ENCODE assay signal across 10 mouse cellular contexts in the genomic region with DNA sequence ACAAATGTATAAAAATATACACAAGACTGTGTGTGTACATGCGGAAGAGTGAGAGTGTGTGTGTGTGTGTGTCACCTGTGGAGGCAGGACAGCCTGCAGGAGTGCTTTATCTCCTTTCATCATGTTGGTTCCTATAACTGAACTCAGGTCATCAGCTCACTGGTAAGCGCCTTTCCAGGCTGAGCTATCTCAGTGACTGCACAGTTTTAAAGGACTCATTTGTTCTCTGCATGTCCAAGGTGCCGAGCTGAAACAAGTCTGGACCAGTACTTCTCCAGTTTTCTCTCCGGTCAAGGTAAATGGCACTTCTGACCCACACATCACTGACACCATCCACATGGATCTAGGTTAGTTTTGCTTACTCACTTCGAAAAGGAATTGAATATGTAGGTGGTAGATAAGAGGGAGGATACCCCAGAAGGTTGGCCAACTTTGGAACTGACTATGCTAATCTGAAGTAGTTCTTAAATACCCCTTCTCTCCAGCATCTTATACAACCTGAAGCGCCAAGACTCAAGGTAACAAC. TPM values are rescaled to one million over a fixed set of nuclear protein-coding genes. Genes with fewer than 3 reads are reported as not detected.
DNase-seq lines count a peak whose midpoint lies in the region; ATAC-seq and TF ChIP-seq lines count a peak whose summit lies in the region.
"Had no signal": no experiment of that assay in that cellular context is flagged by ENCODE, and none has a peak within 500 bp of the region (broad histone marks: within the 10 kb centered on the region; RNA-seq: fewer than 3 reads in every experiment).

No protein-coding gene starts in this region.

- H3K4me2 ChIP-seq in CH12.LX (ENCODE audit: insufficient read depth, low read depth, poor library complexity, severe bottlenecking), result peak overlapping the region; percentile 95; the same call in 1 of the 2 replicates
- peak overlapping the region; percentile 71 for H3K4me2 ChIP-seq in hindbrain, embryonic 13.5 days
- peak overlapping the region; percentile 97 for H3K4me2 ChIP-seq in liver, embryonic 15.5 days

- TF ChIP-seq CTCF in CH12.LX (conservative IDR thresholded peaks at IDR 0.05 in 1 of 2, IDR thresholded peaks at IDR 0.05 in 1 of 2; ENCODE audit: low read depth in 2 of 2, low read length in 2 of 2) (no peak), MEL (IDR thresholded peaks at IDR 0.05 in 2 of 3, conservative IDR thresholded peaks at IDR 0.05 in 1 of 3; ENCODE audit: control insufficient read depth in 1 of 3, insufficient read depth in 1 of 3, low read depth in 2 of 3, low read length in 3 of 3, poor library complexity in 1 of 3, severe bottlenecking in 1 of 3) (no peak)
- TF ChIP-seq CTCF in layer of hippocampus, adult 2 months (conservative IDR thresholded peaks at IDR 0.05), result no peak

- DNase-seq in CH12.LX (ENCODE audit: extremely low read depth) (no peak), MEL (ENCODE audit: low read depth, low spot score) (peak; percentile 56)
- DNase-seq in cerebellum, postnatal 10 days, result no peak
- no peak for DNase-seq in layer of hippocampus, adult 2 months (ENCODE audit: low spot score in 2 of 2)
- DNase-seq in left cerebral cortex, adult 18-20 months (ENCODE audit: low spot score in 2 of 2), result no peak
- DNase-seq in urinary bladder, postnatal 14 days (ENCODE audit: low spot score), result no peak
- DNase-seq: cerebellum, adult 9-11 months; kidney, adult 8-10 months had no signal

- in situ Hi-C loops in CH12.LX (cut with MboI; ENCODE audit: low pct_ligation_motif_present, low pct_unique_long_range_greater_than_20kb, low sequenced_read_pairs), result no loop called here

- H3K79me2 ChIP-seq in CH12.LX (replicated peaks; ENCODE audit: control insufficient read depth, extremely low read depth, insufficient read depth, poor library complexity, severe bottlenecking), result peaks cover 18% of the 10 kb centered on the region
- H3K79me2 ChIP-seq in MEL (ENCODE audit: control insufficient read depth, insufficient read depth, low read length, poor library complexity), result peaks cover 58% of the 10 kb centered on the region

- H3K27ac ChIP-seq in CH12.LX (ENCODE audit: insufficient read depth, low read depth) (no peak overlapping the region), MEL (ENCODE audit: control insufficient read depth, low read depth, low read length) (peak overlapping the region; percentile 37)
- H3K27ac ChIP-seq in hindbrain, embryonic 13.5 days, result no peak overlapping the region
- H3K27ac ChIP-seq in liver, embryonic 15.5 days (replicated peaks), result peak overlapping the region; percentile 51; the same call in 1 of the 2 replicates
- H3K27ac ChIP-seq in layer of hippocampus, adult 2 months, result no peak overlapping the region

- no peak for TF ChIP-seq RAD21 in CH12.LX (IDR thresholded peaks at IDR 0.05; ENCODE audit: low read depth, low read length)
- TF ChIP-seq RAD21 in MEL (IDR thresholded peaks at IDR 0.05; ENCODE audit: low read depth, low read length), result no peak

- ATAC-seq in hindbrain, embryonic 13.5 days (ENCODE audit: low FRiP score), result no peak
- ATAC-seq in liver, embryonic 15.5 days (ENCODE audit: insufficient read depth), result no peak

- no peak for TF ChIP-seq EP300 in CH12.LX (IDR thresholded peaks at IDR 0.05; ENCODE audit: low read length)
- peak in 1 of 2 experiments; percentile 12; a peak in 1 of 4 replicates for TF ChIP-seq EP300 in MEL (IDR thresholded peaks at IDR 0.05; ENCODE audit: low read depth in 1 of 2, low read length in 2 of 2)

- H3K9me3 ChIP-seq in CH12.LX (replicated peaks; ENCODE audit: low read length), result no peaks in the 10 kb centered on the region
- no peaks in the 10 kb centered on the region for H3K9me3 ChIP-seq in MEL (replicated peaks; ENCODE audit: insufficient read depth, low read length)
- no peaks in the 10 kb centered on the region for H3K9me3 ChIP-seq in hindbrain, embryonic 13.5 days
- no peaks in the 10 kb centered on the region for H3K9me3 ChIP-seq in liver, embryonic 15.5 days (replicated peaks)

- TF ChIP-seq POLR2A in CH12.LX (IDR thresholded peaks at IDR 0.05; ENCODE audit: low read depth, low read length) (no peak), MEL (IDR thresholded peaks at IDR 0.05; ENCODE audit: control insufficient read depth in 1 of 2, insufficient read depth in 1 of 2, low read depth in 1 of 2, low read length in 2 of 2, poor library complexity in 1 of 2) (no peak)

- H3K36me3 ChIP-seq in CH12.LX (replicated peaks in 1 of 2; ENCODE audit: control insufficient read depth in 1 of 2, insufficient read depth in 1 of 2, low read length in 1 of 2), result peaks cover 0 to 10% of the 10 kb centered on the region in 2 experiments
- H3K36me3 ChIP-seq in MEL (ENCODE audit: control insufficient read depth in 1 of 2, insufficient read depth in 2 of 2, low read length in 2 of 2), result peaks cover 0 to 20% of the 10 kb centered on the region in 2 experiments; a peak in 2 of 4 replicates
- H3K36me3 ChIP-seq in hindbrain, embryonic 13.5 days, result no peaks in the 10 kb centered on the region
- no peaks in the 10 kb centered on the region for H3K36me3 ChIP-seq in liver, embryonic 15.5 days (replicated peaks)

- peak overlapping the region; percentile 14; the same call in 1 of the 2 replicates for H3K9ac ChIP-seq in CH12.LX (ENCODE audit: insufficient read depth, low read depth)
- no peak overlapping the region; the same call in 1 of the 2 replicates for H3K9ac ChIP-seq in MEL (ENCODE audit: control insufficient read depth, low read depth, low read length, poor library complexity, severe bottlenecking)
- no peak overlapping the region for H3K9ac ChIP-seq in hindbrain, embryonic 13.5 days
- 0 out of 2 replicates have a peak overlapping the region, but pooled peaks have one; percentile 10 for H3K9ac ChIP-seq in liver, embryonic 15.5 days

- H3K27me3 ChIP-seq in CH12.LX (replicated peaks) (no peaks in the 10 kb centered on the region), MEL (ENCODE audit: control insufficient read depth in 1 of 2, insufficient read depth in 2 of 2, low read length in 2 of 2) (no peaks in the 10 kb centered on the region)
- H3K27me3 ChIP-seq in hindbrain, embryonic 13.5 days, result no peaks in the 10 kb centered on the region
- H3K27me3 ChIP-seq in liver, embryonic 15.5 days, result no peaks in the 10 kb centered on the region

- no peak overlapping the region for H3K4me3 ChIP-seq in CH12.LX (replicated peaks in 1 of 3; ENCODE audit: low read depth in 2 of 3, low read length in 2 of 3, poor library complexity in 1 of 3)
- H3K4me3 ChIP-seq in MEL (ENCODE audit: control insufficient read depth in 1 of 2, insufficient read depth in 1 of 2, low read depth in 2 of 2, low read length in 2 of 2), result peak overlapping the region; percentile 8 to 86; a peak in 3 of 4 replicates
- H3K4me3 ChIP-seq in hindbrain, embryonic 13.5 days, result peak overlapping the region; percentile 92; the same call in 1 of the 2 replicates
- peak overlapping the region; percentile 86 for H3K4me3 ChIP-seq in liver, embryonic 15.5 days (replicated peaks)
- no peak overlapping the region; the same call in 1 of the 2 replicates for H3K4me3 ChIP-seq in layer of hippocampus, adult 2 months

- dilution Hi-C loops in CH12.LX (cut with MboI; ENCODE audit: extremely low pct_ligation_motif_present, extremely low pct_unique_long_range_greater_than_20kb, low sequenced_read_pairs), result no loop called here

- peaks cover 5 to 41% of the 10 kb centered on the region in 2 experiments for H3K4me1 ChIP-seq in CH12.LX (ENCODE audit: control insufficient read depth in 1 of 2, insufficient read depth in 2 of 2)
- peaks cover 10 to 18% of the 10 kb centered on the region in 2 experiments for H3K4me1 ChIP-seq in MEL (ENCODE audit: control insufficient read depth in 1 of 2, insufficient read depth in 2 of 2, low read length in 2 of 2)
- peaks cover 59% of the 10 kb centered on the region for H3K4me1 ChIP-seq in hindbrain, embryonic 13.5 days (replicated peaks)
- peaks cover 65% of the 10 kb centered on the region for H3K4me1 ChIP-seq in liver, embryonic 15.5 days (replicated peaks)

- 89% methylated on average over 6 of the region's 6 CpGs for whole genome bisulfite sequencing in hindbrain, embryonic 13.5 days
- 41% methylated on average over 6 of the region's 6 CpGs for WGBS in liver, embryonic 15.5 days (ENCODE audit: insufficient replicate concordance)

TF ChIP-seq in CH12.LX, 34 proteins besides CTCF, POLR2A, EP300 and RAD21 (continues in another document):
- no peak for TF ChIP-seq MAZ (IDR thresholded peaks at IDR 0.05; ENCODE audit: low read depth, low read length)
- no peak for TF ChIP-seq JUN (IDR thresholded peaks at IDR 0.05; ENCODE audit: insufficient read depth, low read depth, low read length)
- TF ChIP-seq USF1 (IDR thresholded peaks at IDR 0.05; ENCODE audit: low read depth, low read length), result no peak
- no peak for TF ChIP-seq RCOR1 (conservative IDR thresholded peaks at IDR 0.05; ENCODE audit: low read depth, low read length)
- no peak for TF ChIP-seq MYC (IDR thresholded peaks at IDR 0.05; ENCODE audit: low read depth, low read length)
- no peak for TF ChIP-seq MEF2A (IDR thresholded peaks at IDR 0.05; ENCODE audit: borderline replicate concordance, low read depth, low read length)
- no peak for TF ChIP-seq ZC3H11A (IDR thresholded peaks at IDR 0.05; ENCODE audit: low read depth, low read length)
- no peak for TF ChIP-seq SMC3 (IDR thresholded peaks at IDR 0.05; ENCODE audit: low read depth, low read length)

TF ChIP-seq in MEL, 35 proteins besides CTCF, POLR2A, EP300 and RAD21 (continues in another document):
- TF ChIP-seq MXI1 (IDR thresholded peaks at IDR 0.05; ENCODE audit: low read depth, low read length) (no peak), HCFC1 (IDR thresholded peaks at IDR 0.05; ENCODE audit: low read depth, low read length) (no peak), UBTF (IDR thresholded peaks at IDR 0.05; ENCODE audit: borderline replicate concordance, insufficient read depth, low read depth, low read length) (no peak), POLR2AphosphoS2 (IDR thresholded peaks at IDR 0.05; ENCODE audit: low read length) (no peak), CHD1 (IDR thresholded peaks at IDR 0.05; ENCODE audit: low read depth, low read length) (0 out of 2 replicates have a peak, but pooled peaks have one; percentile 40), ZNF384 (IDR thresholded peaks at IDR 0.05; ENCODE audit: low read depth, low read length) (no peak), KAT2A (conservative IDR thresholded peaks at IDR 0.05; ENCODE audit: low read depth, low read length) (no peak), ZMIZ1 (IDR thresholded peaks at IDR 0.05; ENCODE audit: low read depth, low read length) (no peak)

RNA-seq across cellular contexts. Expression of gene Fbxl17, which starts 2.5 kb away (rescaled TPM):
- total RNA-seq in CH12.LX (2012; rRNA removed) (4.0 and 4.5 TPM in 2 replicates), CH12.LX (2014; rRNA removed) (4.3 and 4.5 TPM in 2 replicates), MEL (2012; rRNA removed) (4.4 and 5.0 TPM in 2 replicates)
- polyA plus RNA-seq in CH12.LX (2012; ENCODE audit: insufficient read length, low read depth) (4.7 and 6.9 TPM in 2 replicates), MEL (2012; ENCODE audit: insufficient read depth in 1 of 2, insufficient read length in 2 of 2, low read depth in 1 of 2, low replicate concordance in 2 of 2, missing spikeins in 1 of 2) (1 to 10 TPM in 1 of 2 experiments, not detected in 1; 9.7 TPM)
- 12.0 and 17.3 TPM in 2 replicates for polyA plus RNA-seq in hindbrain, embryonic 13.5 days (2015; fragmentation: Nextera tagmentation; extraction: Ambion mirVana)
- polyA plus RNA-seq in liver, embryonic 15.5 days (2015; fragmentation: Nextera tagmentation; extraction: Ambion mirVana), result 1.8 TPM in 2 replicates
- total RNA-seq in layer of hippocampus, adult 2 months (2021), result 10 to 100 TPM; 55.3 to 58.6 TPM
- 10 to 100 TPM; 58.2 to 62.9 TPM for total RNA-seq in left cerebral cortex, adult 18-20 months (2021)

Comparison
In these comparisons a context has a peak if more than half of its experiments do, and no peak if none do; other contexts are left out.
1. H3K27ac ChIP-seq: peak in MEL (single experiment) and liver, embryonic 15.5 days (single experiment); none in CH12.LX (single experiment), hindbrain, embryonic 13.5 days (single experiment) and layer of hippocampus, adult 2 months (single experiment).
2. H3K4me3 ChIP-seq: peak in MEL (2 of 2), hindbrain, embryonic 13.5 days (single experiment) and liver, embryonic 15.5 days (single experiment); none in CH12.LX (0 of 3) and layer of hippocampus, adult 2 months (single experiment).
3. H3K9ac ChIP-seq: peak in CH12.LX (single experiment) and liver, embryonic 15.5 days (single experiment); none in MEL (single experiment) and hindbrain, embryonic 13.5 days (single experiment).
4. Of the 35 proteins assayed by ChIP-seq in both MEL and CH12.LX: peak only in MEL: CHD1, ETS1 and MYC; only in CH12.LX: none; in both: none; in neither: 31; mixed calls (peak in some experiments, not most) for 1.
5. Peak in every context shown above with its lines, with median percentiles within 50 percentile points of each other: H3K4me2 ChIP-seq.